Mouse (Mus musculus): Measurements from ENCODE around the gene F11r. TPM values are rescaled to one million over a fixed set of nuclear protein-coding genes. Genes with fewer than 3 reads are reported as not detected.
A peak's percentile ranks its signal among the peaks of the same experiment; 100 is the strongest.

F11r gene
- polyA plus RNA-seq, 1 experiment from 2014 or later, result 80.0 TPM

GRCm38 (mm10) chr1:171425126-171425525 lies 12.2 kb upstream of the F11r start:
- WGBS, result 33% methylated on average over 4 of the region's 4 CpGs
- peak; percentile 52 for ATAC-seq (replicated peaks; ENCODE audit: extremely low read depth, insufficient read depth, low FRiP score)
- peak overlapping the region; percentile 22; the same call in 1 of the 2 replicates for H3K4me2 ChIP-seq (ENCODE audit: low read depth, low read length)

GRCm38 (mm10) chr1:171432158-171432557 lies 5.2 kb upstream of the F11r start:
- no peak overlapping the region for H3K9ac ChIP-seq (ENCODE audit: low read length)
- ATAC-seq (replicated peaks; ENCODE audit: extremely low read depth, insufficient read depth, low FRiP score), result no peak
- no peak overlapping the region for H3K27ac ChIP-seq (ENCODE audit: low read length)
- 77% methylated on average over 5 of the region's 5 CpGs for WGBS
- H3K27me3 ChIP-seq (ENCODE audit: control insufficient read depth, insufficient read depth, low read length), result no peaks in the 10 kb centered on the region
- no peaks in the 10 kb centered on the region for H3K9me3 ChIP-seq (replicated peaks; ENCODE audit: control insufficient read depth, low read length)
- no peak overlapping the region for H3K4me2 ChIP-seq (ENCODE audit: low read depth, low read length)
- H3K4me1 ChIP-seq (ENCODE audit: control insufficient read depth, insufficient read depth, low read length), result no peaks in the 10 kb centered on the region
- no peaks in the 10 kb centered on the region for H3K36me3 ChIP-seq (ENCODE audit: control insufficient read depth, insufficient read depth)
- no peak overlapping the region for H3K4me3 ChIP-seq (ENCODE audit: low read length)

More at GRCm38 (mm10) chr1:171425126-171425525, 12.2 kb upstream of the F11r start:
- Histone ChIP-seq H3K9me3 (replicated peaks; ENCODE audit: control insufficient read depth, low read length) (no peaks in the 10 kb centered on the region), H3K27ac (ENCODE audit: low read length) (peak overlapping the region; percentile 6), H3K27me3 (ENCODE audit: control insufficient read depth, insufficient read depth, low read length) (no peaks in the 10 kb centered on the region), H3K4me1 (ENCODE audit: control insufficient read depth, insufficient read depth, low read length) (peaks cover 9% of the 10 kb centered on the region), H3K9ac (ENCODE audit: low read length) (no peak overlapping the region), H3K4me3 (ENCODE audit: low read length) (no peak overlapping the region), H3K36me3 (ENCODE audit: control insufficient read depth, insufficient read depth) (no peaks in the 10 kb centered on the region; the same call in 1 of the 2 replicates)

GRCm38 (mm10) chr1:171435288-171435814 lies 2.0 kb upstream of the F11r start:
- no peaks in the 10 kb centered on the region for H3K36me3 ChIP-seq (ENCODE audit: control insufficient read depth, insufficient read depth)
- no peak for ATAC-seq (replicated peaks; ENCODE audit: extremely low read depth, insufficient read depth, low FRiP score)
- no peak overlapping the region for H3K9ac ChIP-seq (ENCODE audit: low read length)
- peaks cover 13% of the 10 kb centered on the region for H3K4me1 ChIP-seq (ENCODE audit: control insufficient read depth, insufficient read depth, low read length)
- H3K4me2 ChIP-seq (ENCODE audit: low read depth, low read length), result no peak overlapping the region
- H3K9me3 ChIP-seq (replicated peaks; ENCODE audit: control insufficient read depth, low read length), result no peaks in the 10 kb centered on the region
- H3K27me3 ChIP-seq (ENCODE audit: control insufficient read depth, insufficient read depth, low read length), result no peaks in the 10 kb centered on the region
- H3K4me3 ChIP-seq (ENCODE audit: low read length), result no peak overlapping the region
- no peak overlapping the region for H3K27ac ChIP-seq (ENCODE audit: low read length)
- 39% methylated on average over 7 of the region's 7 CpGs for WGBS

DNA sequence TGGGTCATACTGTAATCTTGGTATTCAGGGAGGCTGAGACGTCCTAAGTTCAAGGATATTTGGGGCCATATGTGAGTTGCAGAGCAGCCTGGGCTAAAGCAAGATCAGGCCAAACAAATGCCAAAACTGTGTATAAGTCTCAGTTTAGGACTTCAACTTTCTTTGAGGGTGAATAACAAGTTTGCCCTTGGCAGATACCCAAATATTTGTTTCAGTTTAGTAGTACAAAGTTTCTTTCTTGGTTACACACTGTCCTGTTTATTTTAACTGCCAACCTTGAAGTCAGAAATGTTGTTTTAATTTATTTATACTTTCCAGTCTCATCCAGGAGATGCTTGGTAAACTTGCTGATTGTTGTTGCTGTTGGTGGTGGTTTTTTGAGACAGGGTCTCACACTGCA lies 1.4 kb upstream of the F11r start:
- 46% methylated on average over 1 of the region's 1 CpGs for WGBS
- no peak overlapping the region for H3K4me3 ChIP-seq (ENCODE audit: low read length)
- no peak for ATAC-seq (replicated peaks; ENCODE audit: extremely low read depth, insufficient read depth, low FRiP score)

GRCm38 (mm10) chr1:171438014-171438670 lies 807 bp downstream of the F11r start:
- H3K4me3 ChIP-seq (ENCODE audit: low read length), result peak overlapping the region; percentile 92
- WGBS, result 3% methylated on average over 18 of the region's 18 CpGs
- H3K4me1 ChIP-seq (ENCODE audit: control insufficient read depth, insufficient read depth, low read length), result peaks cover 36% of the 10 kb centered on the region
- peak overlapping the region; percentile 89 for H3K27ac ChIP-seq (ENCODE audit: low read length)
- no peak for ATAC-seq (replicated peaks; ENCODE audit: extremely low read depth, insufficient read depth, low FRiP score)
- peak overlapping the region; percentile 87 for H3K9ac ChIP-seq (ENCODE audit: low read length)
- no peaks in the 10 kb centered on the region for H3K36me3 ChIP-seq (ENCODE audit: control insufficient read depth, insufficient read depth)
- H3K4me2 ChIP-seq (ENCODE audit: low read depth, low read length), result peak overlapping the region; percentile 76
- H3K27me3 ChIP-seq (ENCODE audit: control insufficient read depth, insufficient read depth, low read length), result no peaks in the 10 kb centered on the region
- H3K9me3 ChIP-seq (replicated peaks; ENCODE audit: control insufficient read depth, low read length), result no peaks in the 10 kb centered on the region

More for the DNA sequence above, 1.4 kb upstream of the F11r start:
- Histone ChIP-seq H3K36me3 (ENCODE audit: control insufficient read depth, insufficient read depth) (no peaks in the 10 kb centered on the region), H3K4me2 (ENCODE audit: low read depth, low read length) (no peak overlapping the region), H3K9ac (ENCODE audit: low read length) (no peak overlapping the region), H3K27ac (ENCODE audit: low read length) (no peak overlapping the region), H3K9me3 (replicated peaks; ENCODE audit: control insufficient read depth, low read length) (no peaks in the 10 kb centered on the region), H3K4me1 (ENCODE audit: control insufficient read depth, insufficient read depth, low read length) (peaks cover 18% of the 10 kb centered on the region), H3K27me3 (ENCODE audit: control insufficient read depth, insufficient read depth, low read length) (no peaks in the 10 kb centered on the region)

DNA sequence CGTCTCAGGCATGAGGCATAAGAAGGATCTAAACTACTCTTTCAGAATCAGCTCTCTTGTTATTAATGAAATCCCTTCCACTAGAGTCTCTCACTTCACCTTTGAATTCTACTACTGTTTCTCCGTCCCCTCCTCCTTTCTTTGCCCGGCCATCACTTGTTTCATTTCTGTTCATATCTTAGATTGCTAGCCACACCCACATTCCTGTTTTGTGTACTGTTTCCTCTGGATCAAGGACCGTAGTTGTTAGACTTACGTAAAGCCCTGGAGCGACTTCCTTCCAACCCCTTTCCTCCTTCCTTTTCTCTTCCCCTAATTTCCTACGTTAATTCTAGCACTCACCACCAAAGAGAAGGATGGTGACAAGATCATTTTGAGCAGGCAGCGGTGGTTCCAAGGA lies 1.7 kb downstream of the F11r start:
- H3K9ac ChIP-seq (ENCODE audit: low read length), result peak overlapping the region; percentile 87
- 14% methylated on average over 8 of the region's 8 CpGs for WGBS
- H3K4me2 ChIP-seq (ENCODE audit: low read depth, low read length), result peak overlapping the region; percentile 76
- peaks cover 6% of the 10 kb centered on the region; the same call in 1 of the 2 replicates for H3K9me3 ChIP-seq (replicated peaks; ENCODE audit: control insufficient read depth, low read length)
- H3K27me3 ChIP-seq (ENCODE audit: control insufficient read depth, insufficient read depth, low read length), result no peaks in the 10 kb centered on the region
- peak overlapping the region; percentile 92 for H3K4me3 ChIP-seq (ENCODE audit: low read length)
- peak overlapping the region; percentile 89 for H3K27ac ChIP-seq (ENCODE audit: low read length)
- H3K36me3 ChIP-seq (ENCODE audit: control insufficient read depth, insufficient read depth), result peaks cover 4% of the 10 kb centered on the region; the same call in 1 of the 2 replicates
- H3K4me1 ChIP-seq (ENCODE audit: control insufficient read depth, insufficient read depth, low read length), result peaks cover 37% of the 10 kb centered on the region
- ATAC-seq (replicated peaks; ENCODE audit: extremely low read depth, insufficient read depth, low FRiP score), result no peak

- Histone ChIP-seq H3K4me3 (ENCODE audit: low read length) (peak overlapping the region; percentile 92), H3K4me1 (ENCODE audit: control insufficient read depth, insufficient read depth, low read length) (peaks cover 37% of the 10 kb centered on the region), H3K9ac (ENCODE audit: low read length) (peak overlapping the region; percentile 87), H3K36me3 (ENCODE audit: control insufficient read depth, insufficient read depth) (peaks cover 4% of the 10 kb centered on the region; the same call in 1 of the 2 replicates), H3K27ac (ENCODE audit: low read length) (peak overlapping the region; percentile 89), H3K9me3 (replicated peaks; ENCODE audit: control insufficient read depth, low read length) (peaks cover 6% of the 10 kb centered on the region; the same call in 1 of the 2 replicates), H3K4me2 (ENCODE audit: low read depth, low read length) (peak overlapping the region; percentile 76), H3K27me3 (ENCODE audit: control insufficient read depth, insufficient read depth, low read length) (no peaks in the 10 kb centered on the region)
- peak; percentile 59 for ATAC-seq (replicated peaks; ENCODE audit: extremely low read depth, insufficient read depth, low FRiP score)
- WGBS, result 27% methylated on average over 9 of the region's 9 CpGs
Measured at GRCm38 (mm10) chr1:171440025-171440725, 2.8 kb downstream of the F11r start.

DNA sequence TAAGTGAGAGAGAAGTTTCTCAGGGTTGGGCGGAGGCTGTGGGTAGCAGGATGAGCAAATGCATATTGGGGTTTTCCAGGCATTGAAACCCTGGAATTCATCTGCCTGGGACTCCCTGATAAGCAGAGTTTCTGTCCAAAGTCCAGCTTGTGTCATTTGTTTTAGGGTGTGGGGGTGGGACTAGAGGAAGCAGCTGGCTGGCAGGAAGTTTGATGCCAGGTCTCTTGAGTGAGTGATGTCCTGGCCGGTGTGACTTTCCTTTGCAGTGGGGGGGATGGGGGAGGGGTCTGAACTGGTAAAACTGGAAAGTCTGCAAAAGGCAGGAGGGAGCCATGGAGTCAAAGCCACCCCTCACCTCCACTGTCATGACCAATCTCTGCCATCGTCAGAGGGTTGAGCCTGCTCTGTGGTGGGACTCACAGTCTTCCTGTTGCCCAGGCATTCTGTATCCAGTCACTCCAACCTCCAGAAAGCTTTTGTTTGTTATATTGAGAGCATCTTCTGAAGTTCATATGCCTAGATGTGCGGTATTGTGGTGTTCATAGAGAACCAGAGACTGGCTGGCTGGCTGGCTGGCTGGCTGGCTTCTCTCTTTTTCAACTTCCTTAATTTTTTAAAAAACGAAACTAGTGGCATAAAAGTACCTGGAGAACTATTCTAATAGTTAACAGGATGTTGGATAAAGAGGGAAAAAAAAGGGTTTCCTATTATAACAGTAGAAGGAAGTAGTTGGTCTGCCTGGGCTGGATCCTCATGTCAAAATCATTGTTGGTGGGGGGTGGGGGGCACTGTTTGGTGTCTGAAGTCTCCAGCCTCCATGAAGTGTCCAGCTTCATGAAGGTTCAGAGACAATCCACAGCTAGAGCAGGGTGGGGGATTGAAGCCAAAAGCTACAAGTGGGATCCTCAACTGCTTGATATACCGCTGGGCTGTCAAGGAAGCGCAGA lies 4.4 kb downstream of the F11r start:
- H3K4me2 ChIP-seq (ENCODE audit: low read depth, low read length), result peak overlapping the region; percentile 59
- ATAC-seq (replicated peaks; ENCODE audit: extremely low read depth, insufficient read depth, low FRiP score), result 0 out of 2 replicates have a peak, but pooled peaks have one; percentile 9
- 0 out of 2 replicates have a peak overlapping the region, but pooled peaks have one; percentile 3 for H3K9ac ChIP-seq (ENCODE audit: low read length)
- peaks cover 6% of the 10 kb centered on the region; the same call in 1 of the 2 replicates for H3K9me3 ChIP-seq (replicated peaks; ENCODE audit: control insufficient read depth, low read length)
- H3K4me1 ChIP-seq (ENCODE audit: control insufficient read depth, insufficient read depth, low read length), result peaks cover 40% of the 10 kb centered on the region
- peaks cover 4% of the 10 kb centered on the region; the same call in 1 of the 2 replicates for H3K36me3 ChIP-seq (ENCODE audit: control insufficient read depth, insufficient read depth)
- H3K27me3 ChIP-seq (ENCODE audit: control insufficient read depth, insufficient read depth, low read length), result no peaks in the 10 kb centered on the region
- H3K4me3 ChIP-seq (ENCODE audit: low read length), result peak overlapping the region; percentile 26
- H3K27ac ChIP-seq (ENCODE audit: low read length), result peak overlapping the region; percentile 89
- 39% methylated on average over 7 of the region's 7 CpGs for WGBS
